Mouse (Mus musculus) testis, adult 2 months (tissue): ENCODE data around the gene Apoe. TPM values are rescaled to one million over a fixed set of nuclear protein-coding genes. Genes with fewer than 3 reads are reported as not detected.
A peak's percentile ranks its signal among the peaks of the same experiment; 100 is the strongest.

ENCODE experiments used
- H3K27ac ChIP-seq: fragments of 200-500 bp; 2 replicates; pipeline ENCODE4 v1.5.1; 2012; ENCODE audit warnings: low read depth, low read length; ENCODE audit not compliant: control insufficient read depth, insufficient read depth
- H3K27me3 ChIP-seq: fragments of 200-500 bp; 2 replicates; pipeline ENCODE4 v1.6.1; 2012; ENCODE audit warnings: mild to moderate bottlenecking, low read length, moderate library complexity; ENCODE audit not compliant: control insufficient read depth, insufficient read depth
- H3K36me3 ChIP-seq: fragments of 200-500 bp; 2 replicates; pipeline ENCODE4 v1.6.1; 2012; ENCODE audit warnings: mild to moderate bottlenecking, low read length; ENCODE audit not compliant: control insufficient read depth, insufficient read depth
- H3K4me1 ChIP-seq: fragments of 200-500 bp; 2 replicates; pipeline ENCODE4 v1.6.1; 2012; ENCODE audit warnings: low read length; ENCODE audit not compliant: control insufficient read depth, insufficient read depth
- H3K4me3 ChIP-seq: fragments of 200-500 bp; 2 replicates; pipeline ENCODE4 v1.5.1; 2012; ENCODE audit warnings: low read depth, mild to moderate bottlenecking, low read length, moderate library complexity, mixed read lengths; ENCODE audit not compliant: control insufficient read depth
- CTCF ChIP-seq: fragments of 200-500 bp; IDR thresholded peaks from 2 replicates; pipeline ENCODE4 v1.5.1; 2012; ENCODE audit warnings: low read depth, mild to moderate bottlenecking, inconsistent platforms, low read length, moderate library complexity; ENCODE audit not compliant: control insufficient read depth, insufficient read depth, insufficient replicate concordance
- POLR2A ChIP-seq: fragments of 200-500 bp; IDR thresholded peaks from 2 replicates; pipeline ENCODE4 v1.6.1; 2012; ENCODE audit warnings: low read depth, mild to moderate bottlenecking, inconsistent platforms, low read length, moderate library complexity; ENCODE audit not compliant: control insufficient read depth
- polyA plus RNA-seq: library from polyadenylated mRNA; depleted of rRNA; stranded (reverse); fragments of >200 nt; gene quantifications from 2 replicates; pipeline ENCODE4 v1.2.3, GENCODE M21; 2012; rRNA removed

Apoe gene
- 122 and 180 TPM in 2 replicates for polyA plus RNA-seq

- Histone ChIP-seq H3K4me1 (peaks cover 14% of the 10 kb centered on the region), H3K27ac (no peak within 1 kb of the TSS), H3K36me3 (no peaks in the 10 kb centered on the region), H3K4me3 (peak within 1 kb of the TSS; percentile 47), H3K27me3 (no peaks in the 10 kb centered on the region; the same call in 1 of the 2 replicates)
- TF ChIP-seq CTCF (no peak), POLR2A (no peak)
Observed at GRCm38 (mm10) chr7:19698907-19699826, at the start of gene Apoe. Gene Apoe, minus strand, starts transcription at chr7:19699188.

DNA sequence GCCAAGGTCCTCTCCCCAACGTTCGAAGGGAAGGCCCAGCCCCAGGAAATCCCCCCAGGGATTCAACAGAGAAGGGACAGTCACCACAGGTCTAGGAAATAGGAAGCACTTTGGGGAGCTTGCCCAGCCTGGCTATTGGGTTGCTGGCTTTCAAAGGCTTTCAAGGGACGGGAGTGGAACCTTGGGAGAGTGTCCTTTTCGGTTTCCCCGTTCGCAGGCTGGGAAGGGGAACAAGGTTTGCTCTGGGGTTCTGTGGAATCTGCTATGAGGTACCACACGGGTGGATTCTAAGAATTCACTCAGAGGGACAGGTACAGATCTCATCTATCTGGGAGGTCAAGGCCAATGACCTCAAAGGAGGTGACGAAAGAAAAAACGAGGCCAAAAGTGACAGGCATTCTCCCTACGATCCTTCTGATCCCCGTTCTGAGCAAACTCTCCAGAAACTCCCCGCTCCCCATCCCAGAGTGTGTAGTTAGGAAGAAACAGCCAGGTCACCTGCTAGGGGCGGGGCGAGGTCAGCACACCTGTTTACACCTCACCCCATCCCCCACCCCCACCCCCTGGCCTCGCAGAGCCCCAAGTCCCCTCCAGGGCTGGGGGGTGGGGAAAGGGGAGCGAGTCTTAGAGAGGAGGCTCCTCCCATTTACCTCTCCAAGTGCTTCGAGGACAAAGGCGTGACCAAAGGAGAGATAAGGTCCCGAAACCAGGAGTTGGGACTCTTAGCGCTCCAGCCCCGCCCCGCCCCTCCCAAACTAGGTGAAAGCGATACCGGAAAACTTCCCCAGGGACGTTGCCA is 48.6 kb upstream of the Apoe start:
- H3K27ac ChIP-seq = peak overlapping the region; percentile 40
- TF ChIP-seq CTCF = no peak
- no peak for TF ChIP-seq POLR2A
- no peaks in the 10 kb centered on the region for H3K36me3 ChIP-seq
- H3K4me3 ChIP-seq = peak overlapping the region; percentile 85
- H3K4me1 ChIP-seq = peaks cover 45% of the 10 kb centered on the region
- H3K27me3 ChIP-seq = no peaks in the 10 kb centered on the region

DNA sequence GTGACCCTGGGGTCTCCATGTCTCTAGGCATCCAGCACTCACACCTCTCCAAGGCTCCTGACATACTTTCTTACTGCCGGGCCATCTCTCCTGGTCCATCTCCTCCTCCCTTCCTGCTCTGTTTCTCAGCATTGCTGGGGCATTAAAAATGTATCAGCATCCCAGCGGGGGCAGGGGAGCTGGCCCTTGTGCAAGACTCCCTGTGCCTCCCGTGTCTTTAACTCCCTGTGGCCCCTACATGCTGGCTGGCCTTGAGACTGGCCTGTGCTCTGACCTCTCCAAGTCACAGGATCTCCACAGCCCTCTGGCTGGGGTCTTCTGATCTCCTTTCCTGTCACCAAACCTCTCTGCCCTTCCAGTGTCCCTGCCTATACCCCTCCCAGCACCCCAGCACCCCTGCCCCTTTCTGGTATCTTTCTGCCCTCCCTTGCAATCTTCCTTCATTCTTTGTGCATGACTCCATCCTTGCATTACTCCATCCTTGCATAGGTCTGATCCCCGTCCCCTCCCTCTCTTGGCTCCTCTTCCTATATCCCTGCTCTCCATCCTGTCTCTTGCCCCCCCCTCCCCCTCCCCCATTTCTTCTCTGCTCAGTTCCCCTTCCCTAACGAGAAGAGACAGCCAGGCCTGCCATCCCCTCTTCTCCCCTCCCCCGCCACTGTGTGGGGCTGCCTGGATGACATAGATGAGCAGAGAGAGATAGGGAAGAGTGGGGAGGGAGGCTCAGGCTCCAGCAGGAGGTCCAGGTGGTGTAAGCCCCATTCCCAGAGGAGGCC is 47.6 kb upstream of the Apoe start:
- H3K36me3 ChIP-seq = no peaks in the 10 kb centered on the region
- peaks cover 45% of the 10 kb centered on the region for H3K4me1 ChIP-seq
- TF ChIP-seq CTCF (no peak), POLR2A (no peak)
- no peaks in the 10 kb centered on the region for H3K27me3 ChIP-seq
- no peak overlapping the region for H3K4me3 ChIP-seq
- H3K27ac ChIP-seq = peak overlapping the region; percentile 40; the same call in 1 of the 2 replicates

DNA sequence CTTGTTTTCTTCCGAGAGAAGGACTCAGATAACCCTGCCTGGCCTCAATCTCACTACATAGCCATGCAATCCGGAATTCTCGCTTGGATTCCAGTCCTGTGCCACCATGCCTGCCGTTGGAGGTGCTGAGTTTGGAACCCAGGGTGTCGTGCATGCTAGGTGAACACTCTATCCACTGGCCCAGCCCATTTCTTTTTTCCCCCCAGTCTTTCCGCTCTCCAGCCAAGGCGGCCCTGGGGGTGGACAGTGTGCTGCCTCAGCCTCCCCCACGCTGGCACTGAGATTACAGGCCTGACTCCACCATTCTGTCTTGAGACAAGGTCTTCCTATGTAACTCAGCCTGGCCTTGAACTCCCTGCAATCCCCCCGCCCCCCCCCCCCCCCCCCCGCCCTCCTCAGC is 47.0 kb upstream of the Apoe start:
- no peak overlapping the region; the same call in 1 of the 2 replicates for H3K27ac ChIP-seq
- no peak for TF ChIP-seq POLR2A
- TF ChIP-seq CTCF = no peak
- no peak overlapping the region for H3K4me3 ChIP-seq
- peaks cover 47% of the 10 kb centered on the region for H3K4me1 ChIP-seq
- H3K36me3 ChIP-seq = no peaks in the 10 kb centered on the region
- no peaks in the 10 kb centered on the region for H3K27me3 ChIP-seq

GRCm38 (mm10) chr7:19744590-19745385 is 45.8 kb upstream of the Apoe start:
- TF ChIP-seq CTCF (no peak), POLR2A (no peak)
- Histone ChIP-seq H3K4me1 (peaks cover 37% of the 10 kb centered on the region), H3K27ac (peak overlapping the region; percentile 66), H3K36me3 (no peaks in the 10 kb centered on the region), H3K27me3 (no peaks in the 10 kb centered on the region), H3K4me3 (no peak overlapping the region)

DNA sequence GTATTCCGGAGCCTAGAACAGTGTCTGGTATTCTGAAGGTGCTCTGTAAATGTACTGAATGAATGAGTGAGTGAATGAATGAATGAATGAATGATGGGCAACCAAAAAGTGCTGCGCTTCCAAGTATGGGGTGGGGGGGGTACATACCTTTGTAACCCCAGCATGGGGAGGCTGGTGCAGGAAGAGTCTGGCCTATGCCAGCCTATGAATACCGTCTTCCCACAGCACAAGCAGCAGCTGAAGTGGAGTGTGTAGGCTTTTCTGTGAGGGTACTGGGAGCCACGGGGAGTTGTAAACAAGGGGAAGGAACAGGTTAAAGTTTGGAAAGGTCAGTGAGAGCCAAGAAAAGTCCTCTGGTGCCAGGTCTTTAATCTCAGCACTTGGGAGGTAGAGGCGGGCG is 44.8 kb upstream of the Apoe start:
- TF ChIP-seq CTCF (no peak), POLR2A (no peak)
- no peak overlapping the region for H3K27ac ChIP-seq
- H3K36me3 ChIP-seq = no peaks in the 10 kb centered on the region
- no peaks in the 10 kb centered on the region for H3K27me3 ChIP-seq
- no peak overlapping the region for H3K4me3 ChIP-seq
- H3K4me1 ChIP-seq = peaks cover 30% of the 10 kb centered on the region
